Mouse (Mus musculus): ENCODE measurements at regions not wholly inside any gene's neighbourhood (a gene's known extent, or its start where the extent isn't known, plus 50 kb on each side); places are given as distances from the start of the nearest gene placed in this dataset.

- no peaks in the 10 kb centered on the region for H3K9me3 ChIP-seq
- H3K4me1 ChIP-seq: peaks cover 25% of the 10 kb centered on the region
- TF ChIP-seq FLI1 (IDR thresholded peaks at IDR 0.05; ENCODE audit: low read length) (no peak), GATA1 (IDR thresholded peaks at IDR 0.05; ENCODE audit: borderline replicate concordance, low read length) (no peak)
- H3K36me3 ChIP-seq (replicated peaks; ENCODE audit: low read length): no peaks in the 10 kb centered on the region
- H3K4me3 ChIP-seq (replicated peaks): no peak overlapping the region
- H3K27me3 ChIP-seq (replicated peaks): no peaks in the 10 kb centered on the region
Observed at GRCm38 (mm10) chr12:58591480-58591829, 322.4 kb upstream of the Clec14a start.

- Histone ChIP-seq H3K27me3 (replicated peaks) (no peaks in the 10 kb centered on the region), H3K36me3 (replicated peaks; ENCODE audit: low read length) (no peaks in the 10 kb centered on the region), H3K9me3 (no peaks in the 10 kb centered on the region), H3K4me1 (peaks cover 25% of the 10 kb centered on the region), H3K4me3 (replicated peaks) (no peak overlapping the region)
- TF ChIP-seq FLI1 (IDR thresholded peaks at IDR 0.05; ENCODE audit: low read length): no peak
- no peak for TF ChIP-seq GATA1 (IDR thresholded peaks at IDR 0.05; ENCODE audit: borderline replicate concordance, low read length)
Observed at GRCm38 (mm10) chr12:58590547-58591479, 321.7 kb upstream of the Clec14a start.

- TF ChIP-seq GATA1 (IDR thresholded peaks at IDR 0.05; ENCODE audit: borderline replicate concordance, low read length) (no peak), FLI1 (IDR thresholded peaks at IDR 0.05; ENCODE audit: low read length) (no peak)
- Histone ChIP-seq H3K9me3 (no peaks in the 10 kb centered on the region), H3K36me3 (replicated peaks; ENCODE audit: low read length) (no peaks in the 10 kb centered on the region), H3K4me3 (replicated peaks) (no peak overlapping the region), H3K27me3 (replicated peaks) (no peaks in the 10 kb centered on the region), H3K4me1 (no peaks in the 10 kb centered on the region)
Observed at GRCm38 (mm10) chr12:58581811-58582572, 312.9 kb upstream of the Clec14a start.

GRCm38 (mm10) chr12:58569056-58569455 lies 300.0 kb upstream of the Clec14a start:
- TF ChIP-seq GATA1 (IDR thresholded peaks at IDR 0.05; ENCODE audit: borderline replicate concordance, low read length) (no peak), FLI1 (IDR thresholded peaks at IDR 0.05; ENCODE audit: low read length) (no peak)

DNA sequence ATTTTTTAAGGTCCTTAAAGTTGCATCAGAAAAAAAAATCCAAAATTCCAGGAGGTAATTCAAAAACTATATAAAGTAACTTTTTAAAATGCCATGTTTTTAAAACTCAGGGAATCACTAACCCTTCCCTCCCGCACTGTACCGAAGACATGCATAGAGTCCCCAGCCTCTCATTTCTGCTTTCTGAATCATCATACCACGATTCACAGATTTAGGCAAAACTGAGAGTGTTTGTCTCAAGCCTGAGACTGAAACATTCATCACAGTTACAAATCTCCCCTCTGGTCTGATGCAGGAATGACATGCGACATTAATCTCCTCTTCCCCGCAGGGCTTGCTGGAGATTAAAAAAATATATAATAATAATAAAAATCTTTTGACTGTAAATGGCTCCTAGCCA lies 291.8 kb upstream of the Clec14a start:
- H3K27me3 ChIP-seq (replicated peaks): no peaks in the 10 kb centered on the region
- no peaks in the 10 kb centered on the region for H3K9me3 ChIP-seq
- no peak overlapping the region for H3K4me3 ChIP-seq (replicated peaks)
- TF ChIP-seq FLI1 (IDR thresholded peaks at IDR 0.05; ENCODE audit: low read length) (no peak), GATA1 (IDR thresholded peaks at IDR 0.05; ENCODE audit: borderline replicate concordance, low read length) (no peak)
- no peaks in the 10 kb centered on the region for H3K36me3 ChIP-seq (replicated peaks; ENCODE audit: low read length)
- H3K4me1 ChIP-seq: no peaks in the 10 kb centered on the region

More at GRCm38 (mm10) chr12:58569056-58569455, 300.0 kb upstream of the Clec14a start:
- H3K9me3 ChIP-seq: no peaks in the 10 kb centered on the region
- H3K4me3 ChIP-seq (replicated peaks): no peak overlapping the region
- H3K27me3 ChIP-seq (replicated peaks): no peaks in the 10 kb centered on the region
- H3K36me3 ChIP-seq (replicated peaks; ENCODE audit: low read length): no peaks in the 10 kb centered on the region
- H3K4me1 ChIP-seq: peaks cover 3% of the 10 kb centered on the region; the same call in 1 of the 2 replicates

DNA sequence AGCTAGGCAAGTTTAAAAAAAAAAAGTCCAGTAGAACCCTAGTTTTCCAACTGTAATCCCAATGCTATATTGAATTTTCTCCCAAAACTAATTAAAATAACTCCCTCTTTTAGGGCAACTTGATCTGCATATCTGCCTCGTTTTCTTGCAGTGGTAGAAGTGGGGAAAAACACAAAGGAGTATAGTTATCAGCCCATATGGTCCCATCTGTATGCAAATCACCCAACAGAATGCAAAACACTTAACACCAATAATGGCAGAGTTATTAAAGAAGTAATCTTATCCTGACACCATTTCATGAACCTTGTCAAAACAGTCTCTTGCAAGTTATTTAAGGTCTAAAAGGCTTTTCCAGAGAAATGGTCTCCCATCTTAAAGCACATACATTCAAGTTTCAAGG lies 290.7 kb upstream of the Clec14a start:
- H3K36me3 ChIP-seq (replicated peaks; ENCODE audit: low read length): no peaks in the 10 kb centered on the region

GRCm38 (mm10) chr12:58557261-58557660 lies 288.2 kb upstream of the Clec14a start:
- TF ChIP-seq GATA1 (IDR thresholded peaks at IDR 0.05; ENCODE audit: borderline replicate concordance, low read length) (no peak), FLI1 (IDR thresholded peaks at IDR 0.05; ENCODE audit: low read length) (no peak)
- Histone ChIP-seq H3K9me3 (no peaks in the 10 kb centered on the region), H3K4me3 (replicated peaks) (no peak overlapping the region), H3K27me3 (replicated peaks) (no peaks in the 10 kb centered on the region), H3K4me1 (peaks cover 7% of the 10 kb centered on the region; the same call in 1 of the 2 replicates), H3K36me3 (replicated peaks; ENCODE audit: low read length) (no peaks in the 10 kb centered on the region)

More for the DNA sequence above, 290.7 kb upstream of the Clec14a start:
- no peaks in the 10 kb centered on the region for H3K4me1 ChIP-seq
- no peaks in the 10 kb centered on the region for H3K9me3 ChIP-seq
- no peak for TF ChIP-seq GATA1 (IDR thresholded peaks at IDR 0.05; ENCODE audit: borderline replicate concordance, low read length)
- no peak for TF ChIP-seq FLI1 (IDR thresholded peaks at IDR 0.05; ENCODE audit: low read length)
- H3K4me3 ChIP-seq (replicated peaks): no peak overlapping the region
- no peaks in the 10 kb centered on the region for H3K27me3 ChIP-seq (replicated peaks)

DNA sequence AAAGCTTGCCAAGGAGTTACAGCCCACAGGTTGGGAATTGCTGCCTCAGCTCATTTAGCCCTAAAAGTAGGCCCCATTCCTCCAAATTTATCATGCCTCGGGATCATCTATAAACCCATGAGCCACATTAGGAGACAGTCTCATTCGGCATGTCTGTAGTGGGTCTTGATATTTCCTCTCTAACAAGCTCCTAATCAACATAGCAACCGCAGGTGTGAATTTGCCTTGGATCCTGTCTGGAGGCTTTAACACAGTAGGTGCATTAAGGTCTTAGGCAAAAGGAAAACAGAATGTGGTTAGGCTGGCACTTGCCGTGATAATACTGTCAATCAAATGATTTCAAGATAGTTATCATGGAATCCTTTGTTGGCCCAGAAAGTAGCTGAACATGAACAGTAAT lies 287.7 kb upstream of the Clec14a start:
- H3K27me3 ChIP-seq (replicated peaks): no peaks in the 10 kb centered on the region
- H3K9me3 ChIP-seq: no peaks in the 10 kb centered on the region
- TF ChIP-seq GATA1 (IDR thresholded peaks at IDR 0.05; ENCODE audit: borderline replicate concordance, low read length) (no peak), FLI1 (IDR thresholded peaks at IDR 0.05; ENCODE audit: low read length) (no peak)
- H3K36me3 ChIP-seq (replicated peaks; ENCODE audit: low read length): no peaks in the 10 kb centered on the region
- peaks cover 9% of the 10 kb centered on the region; the same call in 1 of the 2 replicates for H3K4me1 ChIP-seq
- no peak overlapping the region for H3K4me3 ChIP-seq (replicated peaks)

GRCm38 (mm10) chr12:58556060-58556459 lies 287.0 kb upstream of the Clec14a start:
- H3K27me3 ChIP-seq (replicated peaks): no peaks in the 10 kb centered on the region
- no peak overlapping the region for H3K4me3 ChIP-seq (replicated peaks)
- no peaks in the 10 kb centered on the region for H3K36me3 ChIP-seq (replicated peaks; ENCODE audit: low read length)
- TF ChIP-seq GATA1 (IDR thresholded peaks at IDR 0.05; ENCODE audit: borderline replicate concordance, low read length): no peak
- no peak for TF ChIP-seq FLI1 (IDR thresholded peaks at IDR 0.05; ENCODE audit: low read length)
- H3K9me3 ChIP-seq: no peaks in the 10 kb centered on the region
- H3K4me1 ChIP-seq: peaks cover 10% of the 10 kb centered on the region
